Mouse (Mus musculus): ENCODE data around the gene Cpsf6. TPM values are rescaled to one million over a fixed set of nuclear protein-coding genes. Genes with fewer than 3 reads are reported as not detected.

Gene Cpsf6
- total and polyA plus RNA-seq, 2 experiments from 2014 or later: 82.0 to 127 TPM

DNA sequence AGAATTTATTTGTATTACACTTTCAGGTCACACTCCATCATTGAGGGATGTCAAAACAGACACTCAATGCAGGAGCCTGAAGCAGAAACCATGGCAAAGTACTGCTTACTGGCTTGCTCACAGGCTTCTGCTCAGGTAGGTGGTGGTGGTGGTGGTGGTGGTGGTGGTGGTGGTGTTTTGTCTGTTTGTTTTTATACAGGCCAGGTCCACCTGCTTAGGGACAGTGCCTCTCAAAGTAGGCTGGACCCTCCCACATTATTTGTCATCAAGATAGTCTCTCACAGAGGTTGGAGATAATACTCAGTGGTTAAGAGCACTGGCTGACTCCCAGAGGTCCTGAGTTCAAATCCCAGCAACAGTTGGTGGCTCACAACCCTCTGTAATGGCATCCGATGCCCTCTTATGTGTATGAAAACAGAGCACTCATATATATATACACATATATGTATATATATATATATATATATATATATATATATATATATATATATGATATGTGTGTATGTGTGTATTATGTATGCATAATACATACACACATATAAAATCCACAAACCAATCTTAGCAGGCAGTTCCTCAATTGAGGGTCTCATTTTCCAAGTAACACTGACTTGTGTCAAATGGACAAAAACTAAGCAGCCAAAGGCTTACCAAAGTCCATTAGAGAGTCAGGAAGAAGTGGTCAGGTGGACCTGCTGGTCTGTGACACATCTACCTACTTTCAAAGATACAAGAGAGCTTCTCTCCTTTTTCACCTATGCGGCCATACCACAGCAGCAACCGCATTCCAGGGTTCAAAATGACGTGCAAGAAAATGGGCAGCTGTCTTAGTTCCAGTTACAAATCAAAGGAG lies 1.1 kb upstream of the Cpsf6 start:
- no peak for ATAC-seq
- Histone ChIP-seq H3K9me3 (ENCODE audit: low read length) (no peaks in the 10 kb centered on the region), H3K27ac (no peak overlapping the region), H3K4me2 (ENCODE audit: low read depth, low read length) (no peak overlapping the region), H3K4me1 (ENCODE audit: insufficient read depth, low read length) (no peaks in the 10 kb centered on the region), H3K9ac (replicated peaks; ENCODE audit: low read length) (no peak overlapping the region), H3K36me3 (ENCODE audit: insufficient read depth, low read length) (no peaks in the 10 kb centered on the region), H3K4me3 (ENCODE audit: low read length) (no peak overlapping the region), H3K27me3 (ENCODE audit: insufficient read depth, low read length) (no peaks in the 10 kb centered on the region)
- 94% methylated on average over 4 of the region's 4 CpGs for WGBS
- no peak for DNase-seq (ENCODE audit: low spot score)
- no peak for TF ChIP-seq CTCF (IDR thresholded peaks at IDR 0.05; ENCODE audit: low read depth)

DNA sequence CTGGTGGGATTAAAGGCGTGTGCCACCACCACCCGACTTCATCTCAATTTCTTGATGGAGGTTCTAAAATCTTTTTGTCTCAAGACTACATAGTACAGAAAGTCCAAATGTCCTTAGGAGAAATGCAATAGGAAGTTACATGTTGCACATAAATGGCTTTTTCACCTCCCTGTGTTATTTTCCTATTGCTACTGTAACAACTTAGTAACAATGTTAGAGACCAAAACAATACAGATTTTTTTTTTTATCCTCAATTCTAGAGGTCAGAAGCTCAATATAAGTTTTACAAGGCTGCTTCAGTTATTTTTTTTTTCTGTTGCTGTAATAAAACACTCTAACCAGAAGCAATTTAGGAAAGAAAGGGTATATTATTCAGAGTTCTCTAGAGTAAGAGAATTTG lies 374 bp downstream of the Cpsf6 start:
- Histone ChIP-seq H3K27ac (no peak overlapping the region), H3K9ac (replicated peaks; ENCODE audit: low read length) (no peak overlapping the region), H3K4me2 (ENCODE audit: low read depth, low read length) (no peak overlapping the region), H3K4me1 (ENCODE audit: insufficient read depth, low read length) (no peaks in the 10 kb centered on the region), H3K9me3 (ENCODE audit: low read length) (no peaks in the 10 kb centered on the region), H3K27me3 (ENCODE audit: insufficient read depth, low read length) (no peaks in the 10 kb centered on the region), H3K4me3 (ENCODE audit: low read length) (no peak overlapping the region), H3K36me3 (ENCODE audit: insufficient read depth, low read length) (no peaks in the 10 kb centered on the region)
- no peak for TF ChIP-seq CTCF (IDR thresholded peaks at IDR 0.05; ENCODE audit: low read depth)
- 98% methylated on average over 2 of the region's 2 CpGs for WGBS
- ATAC-seq (no peak), DNase-seq (ENCODE audit: low spot score) (no peak)

DNA sequence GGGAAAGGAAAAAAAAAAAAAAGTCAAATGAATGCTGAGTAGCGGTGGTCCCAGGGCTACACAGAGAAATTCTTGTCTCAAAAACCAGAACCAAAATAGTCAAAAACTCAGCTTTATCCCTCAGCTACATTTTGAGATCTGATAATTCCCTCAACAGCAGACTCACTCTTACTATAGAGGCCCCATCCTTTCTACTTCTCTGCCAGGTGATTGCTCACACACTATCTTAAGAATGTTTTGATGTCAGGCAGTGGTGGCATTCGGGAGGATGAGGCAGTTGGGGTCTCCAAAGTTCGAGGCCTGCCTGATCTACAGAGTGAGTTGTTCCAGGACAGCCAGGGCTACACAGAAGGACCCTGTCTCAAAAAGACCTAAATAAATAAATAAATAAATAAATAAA lies 1.2 kb downstream of the Cpsf6 start:
- no peaks in the 10 kb centered on the region for H3K9me3 ChIP-seq (ENCODE audit: low read length)
- ATAC-seq (no peak), DNase-seq (ENCODE audit: low spot score) (no peak)
- no peak overlapping the region for H3K27ac ChIP-seq
- H3K4me1 ChIP-seq (ENCODE audit: insufficient read depth, low read length): no peaks in the 10 kb centered on the region
- no peak overlapping the region for H3K4me3 ChIP-seq (ENCODE audit: low read length)
- H3K9ac ChIP-seq (replicated peaks; ENCODE audit: low read length): no peak overlapping the region
- H3K4me2 ChIP-seq (ENCODE audit: low read depth, low read length): no peak overlapping the region
- H3K36me3 ChIP-seq (ENCODE audit: insufficient read depth, low read length): no peaks in the 10 kb centered on the region
- no peaks in the 10 kb centered on the region for H3K27me3 ChIP-seq (ENCODE audit: insufficient read depth, low read length)
- TF ChIP-seq CTCF (IDR thresholded peaks at IDR 0.05; ENCODE audit: low read depth): no peak
- WGBS: 98% methylated on average over 3 of the region's 3 CpGs

DNA sequence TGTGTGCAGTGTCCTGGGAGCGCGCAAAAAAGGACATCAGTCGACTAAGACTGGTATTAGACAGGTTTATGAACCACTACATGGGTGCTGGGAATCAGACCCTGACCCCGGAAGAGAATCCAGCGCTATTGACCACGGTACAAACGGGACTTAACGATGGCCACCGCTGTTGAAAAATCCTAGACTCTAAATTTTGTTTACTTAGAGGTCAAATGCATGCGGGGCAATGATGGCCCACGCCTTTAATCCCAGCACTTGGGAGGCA lies 1.6 kb downstream of the Cpsf6 start:
- H3K27me3 ChIP-seq (ENCODE audit: insufficient read depth, low read length): no peaks in the 10 kb centered on the region
- H3K9me3 ChIP-seq (ENCODE audit: low read length): no peaks in the 10 kb centered on the region
- H3K4me2 ChIP-seq (ENCODE audit: low read depth, low read length): no peak overlapping the region
- no peak overlapping the region for H3K9ac ChIP-seq (replicated peaks; ENCODE audit: low read length)
- H3K36me3 ChIP-seq (ENCODE audit: insufficient read depth, low read length): no peaks in the 10 kb centered on the region
- 93% methylated on average over 11 of the region's 11 CpGs for WGBS
- no peak for TF ChIP-seq CTCF (IDR thresholded peaks at IDR 0.05; ENCODE audit: low read depth)
- no peak overlapping the region for H3K4me3 ChIP-seq (ENCODE audit: low read length)
- no peaks in the 10 kb centered on the region for H3K4me1 ChIP-seq (ENCODE audit: insufficient read depth, low read length)
- DNase-seq (ENCODE audit: low spot score): no peak
- no peak for ATAC-seq
- no peak overlapping the region for H3K27ac ChIP-seq

DNA sequence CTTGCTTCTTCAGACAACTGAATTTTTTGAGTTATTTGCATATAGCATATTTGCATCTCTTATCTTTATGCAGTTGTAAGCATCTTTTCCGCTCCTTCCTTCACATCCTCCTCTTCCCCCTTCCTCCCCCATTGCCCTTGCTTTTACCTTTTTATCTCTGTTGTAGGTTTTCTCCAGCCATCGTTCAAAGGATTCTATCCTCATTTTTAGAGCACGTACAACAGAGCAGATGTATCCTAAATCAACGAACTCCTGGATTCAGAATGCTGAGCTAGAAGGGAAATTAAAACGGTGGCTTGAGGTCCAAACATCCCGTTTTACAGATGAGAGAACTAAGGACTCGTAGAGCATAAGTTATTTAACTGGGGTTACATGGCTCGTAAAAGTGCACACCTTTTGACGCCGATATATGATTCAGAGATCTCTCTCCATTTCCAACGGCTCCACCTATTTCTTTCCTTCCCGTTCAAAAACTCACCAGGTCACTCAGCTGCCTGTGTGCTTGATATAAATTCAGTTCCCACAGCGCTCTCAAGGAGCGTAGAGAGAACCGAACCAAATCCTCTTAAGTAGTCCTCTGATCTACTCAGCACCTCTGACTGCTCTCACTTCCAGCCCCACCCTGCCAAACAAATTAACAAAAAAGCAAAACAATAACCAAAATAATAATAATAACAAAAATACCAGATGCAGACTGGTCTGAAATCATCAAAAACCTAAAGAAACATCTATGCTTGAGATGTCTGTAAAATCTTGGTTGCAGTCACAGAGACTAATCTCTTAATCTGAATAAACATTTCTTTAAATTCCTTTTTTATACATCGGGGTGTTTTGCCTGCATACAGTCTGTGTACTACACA lies 2.2 kb downstream of the Cpsf6 start:
- Histone ChIP-seq H3K27ac (peak overlapping the region; percentile 99), H3K9ac (replicated peaks; ENCODE audit: low read length) (peak overlapping the region; percentile 97), H3K4me2 (ENCODE audit: low read depth, low read length) (peak overlapping the region; percentile 76), H3K27me3 (ENCODE audit: insufficient read depth, low read length) (no peaks in the 10 kb centered on the region), H3K36me3 (ENCODE audit: insufficient read depth, low read length) (no peaks in the 10 kb centered on the region), H3K4me3 (ENCODE audit: low read length) (peak overlapping the region; percentile 99), H3K4me1 (ENCODE audit: insufficient read depth, low read length) (no peaks in the 10 kb centered on the region), H3K9me3 (ENCODE audit: low read length) (no peaks in the 10 kb centered on the region)
- no peak for TF ChIP-seq CTCF (IDR thresholded peaks at IDR 0.05; ENCODE audit: low read depth)
- 17% methylated on average over 16 of the region's 16 CpGs for WGBS
- DNase-seq (ENCODE audit: low spot score): peak; percentile 36
- no peak for ATAC-seq

DNA sequence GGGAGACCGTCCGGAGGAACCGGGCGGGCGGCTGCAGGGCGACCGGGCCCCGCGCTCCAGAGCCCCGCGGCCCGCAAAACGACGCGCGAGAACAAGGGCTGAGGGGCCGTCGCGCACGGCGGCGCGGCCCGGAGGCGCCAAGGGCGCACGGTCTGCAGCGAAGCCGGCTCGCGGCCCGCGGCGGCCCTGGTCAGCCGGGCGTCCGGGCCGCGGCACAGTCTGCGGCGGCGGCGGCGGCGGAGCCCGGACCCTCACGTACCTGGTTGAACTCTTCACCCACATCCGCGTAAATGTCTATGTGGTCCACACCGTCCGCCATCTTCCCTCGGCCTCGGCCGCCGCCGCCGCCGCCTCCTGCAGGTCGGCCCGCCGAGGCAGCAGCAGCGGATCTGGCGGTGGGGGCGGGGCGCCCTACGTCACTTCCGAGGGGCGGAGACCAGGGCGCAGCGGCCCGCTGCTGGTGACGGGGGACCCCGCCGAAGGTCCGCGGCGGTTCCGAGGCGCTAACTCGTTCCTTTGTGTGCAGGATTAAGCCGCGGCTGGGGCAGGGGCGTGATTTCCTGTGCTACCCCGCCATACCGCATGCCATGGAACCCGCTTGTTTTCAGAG lies 3.1 kb downstream of the Cpsf6 start:
- peak; percentile 99 for ATAC-seq
- Histone ChIP-seq H3K27ac (peak overlapping the region; percentile 99), H3K36me3 (ENCODE audit: insufficient read depth, low read length) (no peaks in the 10 kb centered on the region), H3K9ac (replicated peaks; ENCODE audit: low read length) (peak overlapping the region; percentile 97), H3K4me1 (ENCODE audit: insufficient read depth, low read length) (no peaks in the 10 kb centered on the region), H3K9me3 (ENCODE audit: low read length) (no peaks in the 10 kb centered on the region), H3K4me2 (ENCODE audit: low read depth, low read length) (peak overlapping the region; percentile 76), H3K4me3 (ENCODE audit: low read length) (peak overlapping the region; percentile 99), H3K27me3 (ENCODE audit: insufficient read depth, low read length) (no peaks in the 10 kb centered on the region)
- TF ChIP-seq CTCF (IDR thresholded peaks at IDR 0.05; ENCODE audit: low read depth): peak; percentile 5; the same call in 1 of the 2 replicates
- 2% methylated on average over 82 of the region's 86 CpGs for WGBS
- peak; percentile 98 for DNase-seq (ENCODE audit: low spot score)
